Comparison of ENCODE assay signal across 8 mouse cellular contexts in genomic region chr3:95024551-95024950, GRCm38 (mm10). TPM values are rescaled to one million over a fixed set of nuclear protein-coding genes. Genes with fewer than 3 reads are reported as not detected.
A peak's percentile ranks its signal among the peaks of the same experiment; 100 is the strongest.
DNase-seq lines count a peak whose midpoint lies in the region; ATAC-seq and TF ChIP-seq lines count a peak whose summit lies in the region.

No protein-coding gene starts in this region.

- no peaks in the 10 kb centered on the region for H3K27me3 ChIP-seq in forebrain, embryonic 12.5 days
- H3K27me3 ChIP-seq in forebrain, embryonic 14.5 days (replicated peaks; ENCODE audit: control insufficient read depth, insufficient read depth, low read length) = no peaks in the 10 kb centered on the region
- H3K27me3 ChIP-seq in E14TG2a.4 (ENCODE audit: insufficient read depth, low read length) = no peaks in the 10 kb centered on the region
- H3K27me3 ChIP-seq in heart, embryonic 15.5 days = no peaks in the 10 kb centered on the region
- H3K27me3 ChIP-seq in liver, embryonic 12.5 days (replicated peaks) = no peaks in the 10 kb centered on the region
- no peaks in the 10 kb centered on the region for H3K27me3 ChIP-seq in stomach, postnatal 0 days (ENCODE audit: control insufficient read depth, insufficient read depth, low read length)

- no peak for TF ChIP-seq CTCF in E14TG2a.4 (conservative IDR thresholded peaks at IDR 0.05; ENCODE audit: low read length)
- TF ChIP-seq CTCF in stomach, postnatal 0 days (IDR thresholded peaks at IDR 0.05; ENCODE audit: low read depth) = no peak

- 38% methylated on average over 11 of the region's 11 CpGs for WGBS in forebrain, embryonic 12.5 days
- 30% methylated on average over 11 of the region's 11 CpGs for WGBS in forebrain, embryonic 14.5 days
- 12% methylated on average over 11 of the region's 11 CpGs for WGBS in heart, embryonic 15.5 days
- whole genome bisulfite sequencing in liver, embryonic 12.5 days (ENCODE audit: insufficient replicate concordance) = 38% methylated on average over 11 of the region's 11 CpGs
- 8% methylated on average over 11 of the region's 11 CpGs for WGBS in stomach, postnatal 0 days

- no peak for ATAC-seq in forebrain, embryonic 12.5 days (ENCODE audit: low FRiP score)
- no peak for ATAC-seq in forebrain, embryonic 14.5 days
- ATAC-seq in heart, embryonic 15.5 days (replicated peaks; ENCODE audit: insufficient number of reproducible peaks, insufficient read depth, low FRiP score, low read depth) = peak; percentile 75
- ATAC-seq in liver, embryonic 12.5 days = peak; percentile 13; the same call in 1 of the 2 replicates
- peak; percentile 11; the same call in 1 of the 2 replicates for ATAC-seq in stomach, postnatal 0 days (ENCODE audit: low FRiP score, low TSS enrichment)

- H3K4me3 ChIP-seq in forebrain, embryonic 12.5 days (replicated peaks) = no peak overlapping the region
- no peak overlapping the region for H3K4me3 ChIP-seq in forebrain, embryonic 14.5 days (ENCODE audit: low read depth, low read length)
- peak overlapping the region; percentile 26; the same call in 1 of the 2 replicates for H3K4me3 ChIP-seq in E14TG2a.4 (replicated peaks; ENCODE audit: low read length)
- peak overlapping the region; percentile 29 for H3K4me3 ChIP-seq in heart, embryonic 15.5 days
- peak overlapping the region; percentile 22 for H3K4me3 ChIP-seq in liver, embryonic 12.5 days
- no peak overlapping the region for H3K4me3 ChIP-seq in stomach, postnatal 0 days (ENCODE audit: low read depth, low read length)

- H3K9me3 ChIP-seq in forebrain, embryonic 12.5 days = no peaks in the 10 kb centered on the region
- no peaks in the 10 kb centered on the region for H3K9me3 ChIP-seq in forebrain, embryonic 14.5 days (replicated peaks; ENCODE audit: control insufficient read depth, low read length)
- H3K9me3 ChIP-seq in E14TG2a.4 (ENCODE audit: low read length) = no peaks in the 10 kb centered on the region
- no peaks in the 10 kb centered on the region for H3K9me3 ChIP-seq in heart, embryonic 15.5 days (replicated peaks)
- no peaks in the 10 kb centered on the region for H3K9me3 ChIP-seq in liver, embryonic 12.5 days (replicated peaks)
- no peaks in the 10 kb centered on the region for H3K9me3 ChIP-seq in stomach, postnatal 0 days (ENCODE audit: control insufficient read depth, low read length)

- H3K36me3 ChIP-seq in forebrain, embryonic 12.5 days (replicated peaks) = peaks cover 6% of the 10 kb centered on the region; the same call in 1 of the 2 replicates
- 0 out of 2 replicates have a peak, but pooled peaks cover 2% of the 10 kb centered on the region for H3K36me3 ChIP-seq in forebrain, embryonic 14.5 days (ENCODE audit: control insufficient read depth, insufficient read depth, low read length)
- peaks cover 10% of the 10 kb centered on the region for H3K36me3 ChIP-seq in E14TG2a.4 (ENCODE audit: insufficient read depth, low read length)
- H3K36me3 ChIP-seq in heart, embryonic 15.5 days = no peaks in the 10 kb centered on the region
- peaks cover 10% of the 10 kb centered on the region for H3K36me3 ChIP-seq in liver, embryonic 12.5 days
- H3K36me3 ChIP-seq in stomach, postnatal 0 days (ENCODE audit: control insufficient read depth, insufficient read depth, low read length) = no peaks in the 10 kb centered on the region

- no peak for TF ChIP-seq EP300 in stomach, postnatal 0 days (optimal IDR thresholded peaks at IDR 0.05)

- H3K4me2 ChIP-seq in forebrain, embryonic 12.5 days = no peak overlapping the region
- no peak overlapping the region for H3K4me2 ChIP-seq in forebrain, embryonic 14.5 days (ENCODE audit: low read length)
- peak overlapping the region; percentile 56 for H3K4me2 ChIP-seq in heart, embryonic 15.5 days
- H3K4me2 ChIP-seq in liver, embryonic 12.5 days = peak overlapping the region; percentile 52
- H3K4me2 ChIP-seq in stomach, postnatal 0 days (replicated peaks; ENCODE audit: low read depth) = no peak overlapping the region; the same call in 1 of the 2 replicates

- DNase-seq in forebrain, embryonic 14.5 days (ENCODE audit: low spot score) = no peak
- DNase-seq in stomach, postnatal 0 days (ENCODE audit: low spot score) = peak; percentile 45
- DNase-seq in B cell, adult 2 months = no peak
- no peak for DNase-seq in embryo, embryonic 9.5 days (ENCODE audit: extremely low spot score)

- H3K4me1 ChIP-seq in forebrain, embryonic 12.5 days = peaks cover 19% of the 10 kb centered on the region
- H3K4me1 ChIP-seq in forebrain, embryonic 14.5 days (ENCODE audit: control insufficient read depth, insufficient read depth, low read length) = no peaks in the 10 kb centered on the region
- H3K4me1 ChIP-seq in E14TG2a.4 (replicated peaks; ENCODE audit: low read depth, low read length) = peaks cover 36% of the 10 kb centered on the region
- peaks cover 26% of the 10 kb centered on the region for H3K4me1 ChIP-seq in heart, embryonic 15.5 days (replicated peaks)
- peaks cover 43% of the 10 kb centered on the region for H3K4me1 ChIP-seq in liver, embryonic 12.5 days
- no peaks in the 10 kb centered on the region for H3K4me1 ChIP-seq in stomach, postnatal 0 days (replicated peaks; ENCODE audit: control insufficient read depth, insufficient read depth)

- H3K27ac ChIP-seq in forebrain, embryonic 12.5 days = 0 out of 2 replicates have a peak overlapping the region, but pooled peaks have one; percentile 19
- H3K27ac ChIP-seq in forebrain, embryonic 14.5 days (ENCODE audit: low read depth, low read length) = no peak overlapping the region
- peak overlapping the region; percentile 62 for H3K27ac ChIP-seq in heart, embryonic 15.5 days
- peak overlapping the region; percentile 47; the same call in 1 of the 2 replicates for H3K27ac ChIP-seq in liver, embryonic 12.5 days
- H3K27ac ChIP-seq in stomach, postnatal 0 days (replicated peaks) = peak overlapping the region; percentile 13; the same call in 1 of the 2 replicates

- H3K9ac ChIP-seq in forebrain, embryonic 12.5 days = no peak overlapping the region
- H3K9ac ChIP-seq in forebrain, embryonic 14.5 days (ENCODE audit: low read length) = no peak overlapping the region
- peak overlapping the region; percentile 8; the same call in 1 of the 2 replicates for H3K9ac ChIP-seq in heart, embryonic 15.5 days
- peak overlapping the region; percentile 56 for H3K9ac ChIP-seq in liver, embryonic 12.5 days
- H3K9ac ChIP-seq in stomach, postnatal 0 days (ENCODE audit: low read length) = no peak overlapping the region

RNA-seq across cellular contexts. Expression of gene Zfp687, which starts 9.3 kb away (rescaled TPM):
- 36.6 and 39.0 TPM in 2 replicates for polyA plus RNA-seq in forebrain, embryonic 12.5 days (2016; fragmentation: Nextera tagmentation; extraction: Ambion mirVana)
- polyA plus RNA-seq in forebrain, embryonic 14.5 days (2014; fragmentation: Nextera tagmentation; extraction: Ambion mirVana) = 16.4 and 21.8 TPM in 2 replicates
- 12.3 and 18.3 TPM in 2 replicates for polyA plus RNA-seq in heart, embryonic 15.5 days (2015; fragmentation: Nextera tagmentation; extraction: Ambion mirVana)
- 12.6 and 14.4 TPM in 2 replicates for polyA plus RNA-seq in liver, embryonic 12.5 days (2016; fragmentation: Nextera tagmentation; extraction: Ambion mirVana)
- 8.2 and 10.0 TPM in 2 replicates for polyA plus RNA-seq in stomach, postnatal 0 days (2015; fragmentation: Nextera tagmentation; extraction: Ambion mirVana)

RNA-seq across cellular contexts. Expression of gene Psmd4, which starts 17.9 kb away (rescaled TPM):
- 283 and 295 TPM in 2 replicates for polyA plus RNA-seq in forebrain, embryonic 12.5 days (2016; fragmentation: Nextera tagmentation; extraction: Ambion mirVana)
- polyA plus RNA-seq in forebrain, embryonic 14.5 days (2014; fragmentation: Nextera tagmentation; extraction: Ambion mirVana) = 293 and 334 TPM in 2 replicates
- 168 and 198 TPM in 2 replicates for polyA plus RNA-seq in heart, embryonic 15.5 days (2015; fragmentation: Nextera tagmentation; extraction: Ambion mirVana)
- 216 and 229 TPM in 2 replicates for polyA plus RNA-seq in liver, embryonic 12.5 days (2016; fragmentation: Nextera tagmentation; extraction: Ambion mirVana)
- polyA plus RNA-seq in stomach, postnatal 0 days (2015; fragmentation: Nextera tagmentation; extraction: Ambion mirVana) = 171 and 175 TPM in 2 replicates

RNA-seq across cellular contexts. Expression of gene Pi4kb, which starts 50.0 kb away (rescaled TPM):
- 17.2 and 25.5 TPM in 2 replicates for polyA plus RNA-seq in forebrain, embryonic 12.5 days (2016; fragmentation: Nextera tagmentation; extraction: Ambion mirVana)
- polyA plus RNA-seq in forebrain, embryonic 14.5 days (2014; fragmentation: Nextera tagmentation; extraction: Ambion mirVana) = 28.8 and 31.0 TPM in 2 replicates
- polyA plus RNA-seq in heart, embryonic 15.5 days (2015; fragmentation: Nextera tagmentation; extraction: Ambion mirVana) = 14.7 and 20.8 TPM in 2 replicates
- polyA plus RNA-seq in liver, embryonic 12.5 days (2016; fragmentation: Nextera tagmentation; extraction: Ambion mirVana) = 12.6 and 13.1 TPM in 2 replicates
- 10.0 and 11.2 TPM in 2 replicates for polyA plus RNA-seq in stomach, postnatal 0 days (2015; fragmentation: Nextera tagmentation; extraction: Ambion mirVana)

Comparison
In these comparisons a context has a peak if more than half of its experiments do, and no peak if none do; other contexts are left out.
1. ATAC-seq: peak in heart, embryonic 15.5 days (single experiment), liver, embryonic 12.5 days (single experiment) and stomach, postnatal 0 days (single experiment); none in forebrain, embryonic 12.5 days (single experiment) and forebrain, embryonic 14.5 days (single experiment).
2. H3K4me2 ChIP-seq: peak in heart, embryonic 15.5 days (single experiment) and liver, embryonic 12.5 days (single experiment); none in forebrain, embryonic 12.5 days (single experiment), forebrain, embryonic 14.5 days (single experiment) and stomach, postnatal 0 days (single experiment).
3. H3K4me3 ChIP-seq: peak in E14TG2a.4 (single experiment), heart, embryonic 15.5 days (single experiment) and liver, embryonic 12.5 days (single experiment); none in forebrain, embryonic 12.5 days (single experiment), forebrain, embryonic 14.5 days (single experiment) and stomach, postnatal 0 days (single experiment).
4. H3K9ac ChIP-seq: peak in heart, embryonic 15.5 days (single experiment) and liver, embryonic 12.5 days (single experiment); none in forebrain, embryonic 12.5 days (single experiment), forebrain, embryonic 14.5 days (single experiment) and stomach, postnatal 0 days (single experiment).